Mouse (Mus musculus): Measurements from ENCODE around the gene Usp53. TPM values are rescaled to one million over a fixed set of nuclear protein-coding genes. Genes with fewer than 3 reads are reported as not detected.
"Not testable (repeated sequence)": the region's sequence is repeated elsewhere in the genome, so short reads cannot be mapped to it uniquely, and the experiment has no call there.

Usp53 gene
- polyA plus RNA-seq, 1 experiment from 2014 or later: 16.4 TPM

DNA sequence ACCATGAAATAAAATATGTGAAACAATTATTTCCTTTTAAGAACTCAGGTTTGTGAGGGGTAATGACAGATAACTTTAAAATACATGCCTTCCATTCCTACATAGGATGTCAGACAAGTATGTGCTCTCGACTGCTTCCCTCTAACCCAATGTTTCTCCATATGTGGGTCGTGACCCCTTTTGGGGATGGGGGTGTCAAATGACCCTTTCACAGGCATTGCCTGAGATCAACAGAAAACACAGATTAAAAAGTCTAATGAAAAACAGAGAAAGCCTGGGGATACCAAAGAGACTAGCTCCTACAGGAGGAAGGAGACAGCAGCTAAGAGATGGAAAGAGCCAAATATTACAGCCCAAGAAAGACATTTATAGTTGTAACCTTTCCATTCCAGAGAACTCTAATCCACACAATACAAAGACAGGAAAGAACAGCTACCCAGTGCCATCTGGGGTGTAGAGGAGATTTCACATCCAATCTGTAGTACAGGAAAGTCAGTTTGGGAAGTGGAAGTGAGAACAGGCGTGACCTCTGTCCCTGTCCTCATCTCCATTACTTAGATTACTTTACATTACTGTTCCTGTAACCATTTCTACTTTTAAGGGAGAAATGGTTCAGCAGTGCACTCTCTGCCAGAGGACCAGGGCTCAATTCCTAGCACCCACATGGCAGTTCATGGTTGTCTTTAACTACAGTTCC is 12.0 kb downstream of the Usp53 start:
- no peaks in the 10 kb centered on the region for H3K9me3 ChIP-seq (ENCODE audit: control insufficient read depth, low read length)
- no peaks in the 10 kb centered on the region for H3K27me3 ChIP-seq (ENCODE audit: control insufficient read depth, insufficient read depth, low read length)
- 63% methylated on average over 3 of the region's 3 CpGs for WGBS
- H3K27ac ChIP-seq (ENCODE audit: low read depth, low read length): no peak overlapping the region
- peaks cover 7% of the 10 kb centered on the region for H3K36me3 ChIP-seq (ENCODE audit: control insufficient read depth, insufficient read depth, low read length)
- no peak overlapping the region for H3K9ac ChIP-seq (ENCODE audit: low read depth, low read length)
- H3K4me2 ChIP-seq (replicated peaks; ENCODE audit: low read depth, low read length): no peak overlapping the region
- no peak for ATAC-seq (ENCODE audit: low FRiP score, low TSS enrichment)
- 0 out of 2 replicates have a peak, but pooled peaks cover 5% of the 10 kb centered on the region for H3K4me1 ChIP-seq (ENCODE audit: control insufficient read depth, insufficient read depth, low read length)
- H3K4me3 ChIP-seq (ENCODE audit: low read length): no peak overlapping the region

DNA sequence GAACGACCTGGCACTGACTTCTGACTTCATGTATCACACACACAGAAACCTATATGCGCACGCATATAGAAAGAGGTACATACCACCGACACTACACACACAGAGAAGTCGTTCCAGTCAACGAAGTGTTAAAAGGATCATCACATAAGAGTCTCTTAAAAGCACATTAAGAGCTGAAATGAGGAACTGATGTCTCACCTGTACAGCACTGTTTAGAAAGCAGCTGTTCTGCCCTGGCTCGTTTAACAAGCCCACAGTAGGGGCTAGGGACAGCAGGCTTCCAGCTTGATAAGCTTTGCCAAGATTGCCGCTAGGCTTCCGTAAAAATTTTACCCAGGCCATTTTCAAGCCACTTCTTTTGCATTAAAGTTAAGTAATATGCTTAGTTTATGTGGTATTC is 15.9 kb downstream of the Usp53 start:
- H3K4me1 ChIP-seq (ENCODE audit: control insufficient read depth, insufficient read depth, low read length): 0 out of 2 replicates have a peak, but pooled peaks cover 3% of the 10 kb centered on the region
- no peak overlapping the region for H3K9ac ChIP-seq (ENCODE audit: low read depth, low read length)
- no peak overlapping the region for H3K27ac ChIP-seq (ENCODE audit: low read depth, low read length)
- WGBS: 94% methylated on average over 9 of the region's 9 CpGs
- no peak overlapping the region for H3K4me3 ChIP-seq (ENCODE audit: low read length)
- H3K4me2 ChIP-seq (replicated peaks; ENCODE audit: low read depth, low read length): no peak overlapping the region
- H3K9me3 ChIP-seq (ENCODE audit: control insufficient read depth, low read length): no peaks in the 10 kb centered on the region
- H3K27me3 ChIP-seq (ENCODE audit: control insufficient read depth, insufficient read depth, low read length): no peaks in the 10 kb centered on the region
- peaks cover 10% of the 10 kb centered on the region for H3K36me3 ChIP-seq (ENCODE audit: control insufficient read depth, insufficient read depth, low read length)
- ATAC-seq (ENCODE audit: low FRiP score, low TSS enrichment): no peak

DNA sequence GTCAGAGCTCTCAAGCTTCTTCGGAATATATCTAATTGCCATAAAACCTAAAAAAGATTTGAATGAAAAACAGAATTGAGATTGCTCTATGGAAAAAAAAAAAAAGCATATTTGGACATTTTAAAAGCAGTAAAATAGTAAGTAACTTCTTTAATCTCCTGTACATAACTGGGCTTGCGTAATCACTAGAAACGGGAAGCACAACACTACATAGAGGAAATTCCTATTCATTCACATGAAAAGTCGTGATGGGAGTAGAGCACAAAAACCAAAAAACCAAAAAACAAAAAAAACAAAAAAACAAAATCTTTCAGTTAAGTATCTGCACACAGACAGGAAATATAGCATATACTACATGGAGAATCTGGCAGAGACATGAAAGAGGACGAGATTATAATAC is 20.0 kb downstream of the Usp53 start:
- Histone ChIP-seq H3K4me3 (ENCODE audit: low read length) (no peak overlapping the region), H3K9me3 (ENCODE audit: control insufficient read depth, low read length) (no peaks in the 10 kb centered on the region), H3K36me3 (ENCODE audit: control insufficient read depth, insufficient read depth, low read length) (peaks cover 21% of the 10 kb centered on the region), H3K4me1 (ENCODE audit: control insufficient read depth, insufficient read depth, low read length) (no peaks in the 10 kb centered on the region), H3K4me2 (replicated peaks; ENCODE audit: low read depth, low read length) (no peak overlapping the region), H3K27me3 (ENCODE audit: control insufficient read depth, insufficient read depth, low read length) (no peaks in the 10 kb centered on the region), H3K27ac (ENCODE audit: low read depth, low read length) (no peak overlapping the region), H3K9ac (ENCODE audit: low read depth, low read length) (no peak overlapping the region)
- 90% methylated on average over 5 of the region's 5 CpGs for WGBS
- ATAC-seq (ENCODE audit: low FRiP score, low TSS enrichment): no peak

DNA sequence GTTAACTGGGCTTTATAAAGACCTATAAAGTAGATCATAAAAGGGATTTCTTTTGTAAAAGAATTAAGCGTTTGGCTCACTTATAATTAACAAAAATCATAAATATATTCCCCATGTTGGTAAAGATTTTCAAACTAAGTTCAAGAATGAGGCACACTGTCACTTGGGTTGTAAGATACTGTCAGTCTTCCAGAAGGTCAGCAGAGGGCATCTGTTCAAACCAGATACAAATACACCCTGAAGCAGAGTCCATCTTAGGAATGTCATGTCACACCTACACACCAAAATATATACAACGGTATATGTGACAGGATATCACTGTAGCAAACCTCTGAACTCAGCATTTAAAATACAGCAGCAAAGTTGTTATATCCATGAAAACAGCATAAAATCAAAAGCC is 34.2 kb downstream of the Usp53 start:
- no peaks in the 10 kb centered on the region for H3K27me3 ChIP-seq (ENCODE audit: control insufficient read depth, insufficient read depth, low read length)
- H3K4me2 ChIP-seq (replicated peaks; ENCODE audit: low read depth, low read length): no peak overlapping the region
- H3K36me3 ChIP-seq (ENCODE audit: control insufficient read depth, insufficient read depth, low read length): peaks cover 28% of the 10 kb centered on the region; the same call in 1 of the 2 replicates
- H3K27ac ChIP-seq (ENCODE audit: low read depth, low read length): no peak overlapping the region
- WGBS: 94% methylated on average over 2 of the region's 2 CpGs
- H3K9me3 ChIP-seq (ENCODE audit: control insufficient read depth, low read length): no peaks in the 10 kb centered on the region
- H3K4me1 ChIP-seq (ENCODE audit: control insufficient read depth, insufficient read depth, low read length): no peaks in the 10 kb centered on the region
- no peak overlapping the region for H3K9ac ChIP-seq (ENCODE audit: low read depth, low read length)
- no peak overlapping the region for H3K4me3 ChIP-seq (ENCODE audit: low read length)
- no peak for ATAC-seq (ENCODE audit: low FRiP score, low TSS enrichment)

DNA sequence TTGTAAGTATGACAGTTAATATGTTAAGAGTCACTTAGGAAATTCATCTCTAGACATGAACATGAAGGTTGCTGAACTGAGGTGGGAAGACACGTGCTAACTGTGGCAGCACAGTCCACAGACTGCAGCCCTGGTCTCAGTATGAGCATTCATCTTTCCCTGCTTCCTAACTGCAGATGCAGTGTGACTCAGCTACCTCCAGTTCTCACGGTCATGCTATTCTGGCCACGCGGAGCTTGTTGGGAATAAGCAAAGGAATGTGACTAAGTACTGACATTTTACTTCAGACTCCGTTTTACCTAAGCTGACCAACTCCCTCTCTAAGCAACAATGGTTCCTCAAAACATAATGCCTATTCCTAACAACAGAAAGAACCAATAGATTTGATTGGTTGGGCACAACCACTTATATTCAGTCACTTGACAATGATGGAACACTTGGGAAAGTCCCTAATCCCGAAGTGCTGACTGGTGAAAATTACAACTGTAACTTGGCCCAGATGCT is 40.9 kb downstream of the Usp53 start:
- H3K27me3 ChIP-seq (ENCODE audit: control insufficient read depth, insufficient read depth, low read length): no peaks in the 10 kb centered on the region
- no peak overlapping the region for H3K9ac ChIP-seq (ENCODE audit: low read depth, low read length)
- H3K9me3 ChIP-seq (ENCODE audit: control insufficient read depth, low read length): no peaks in the 10 kb centered on the region
- no peak overlapping the region for H3K4me3 ChIP-seq (ENCODE audit: low read length)
- H3K4me1 ChIP-seq (ENCODE audit: control insufficient read depth, insufficient read depth, low read length): no peaks in the 10 kb centered on the region
- ATAC-seq (ENCODE audit: low FRiP score, low TSS enrichment): no peak
- H3K36me3 ChIP-seq (ENCODE audit: control insufficient read depth, insufficient read depth, low read length): 0 out of 2 replicates have a peak, but pooled peaks cover 5% of the 10 kb centered on the region
- 76% methylated on average over 6 of the region's 6 CpGs for WGBS
- H3K27ac ChIP-seq (ENCODE audit: low read depth, low read length): no peak overlapping the region
- H3K4me2 ChIP-seq (replicated peaks; ENCODE audit: low read depth, low read length): no peak overlapping the region

DNA sequence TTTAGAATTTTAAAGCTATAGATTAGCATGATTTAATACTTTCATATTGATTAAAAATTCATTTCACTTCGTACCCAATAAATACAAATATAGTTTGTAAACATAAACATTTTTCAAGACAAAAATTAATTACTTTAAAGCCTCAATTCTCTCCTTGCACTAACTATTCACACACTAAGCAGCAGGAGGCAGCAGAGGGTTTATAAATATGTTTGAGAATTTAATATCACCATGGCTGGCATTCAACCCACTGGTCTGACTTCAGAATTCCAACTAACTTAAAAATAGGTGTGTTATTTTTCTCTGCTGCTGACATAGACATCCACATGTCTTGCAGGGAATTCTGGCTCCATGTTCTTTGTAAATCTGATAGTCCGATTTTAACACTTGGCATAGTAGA is 45.1 kb downstream of the Usp53 start:
- H3K4me1 ChIP-seq (ENCODE audit: control insufficient read depth, insufficient read depth, low read length): no peaks in the 10 kb centered on the region
- H3K27ac ChIP-seq (ENCODE audit: low read depth, low read length): no peak overlapping the region
- H3K36me3 ChIP-seq (ENCODE audit: control insufficient read depth, insufficient read depth, low read length): peaks cover 6% of the 10 kb centered on the region; the same call in 1 of the 2 replicates
- no peaks in the 10 kb centered on the region for H3K27me3 ChIP-seq (ENCODE audit: control insufficient read depth, insufficient read depth, low read length)
- H3K4me2 ChIP-seq (replicated peaks; ENCODE audit: low read depth, low read length): no peak overlapping the region
- WGBS: 71% methylated on average over 2 of the region's 2 CpGs
- no peak for ATAC-seq (ENCODE audit: low FRiP score, low TSS enrichment)
- H3K9me3 ChIP-seq (ENCODE audit: control insufficient read depth, low read length): no peaks in the 10 kb centered on the region
- no peak overlapping the region for H3K9ac ChIP-seq (ENCODE audit: low read depth, low read length)
- H3K4me3 ChIP-seq (ENCODE audit: low read length): no peak overlapping the region

DNA sequence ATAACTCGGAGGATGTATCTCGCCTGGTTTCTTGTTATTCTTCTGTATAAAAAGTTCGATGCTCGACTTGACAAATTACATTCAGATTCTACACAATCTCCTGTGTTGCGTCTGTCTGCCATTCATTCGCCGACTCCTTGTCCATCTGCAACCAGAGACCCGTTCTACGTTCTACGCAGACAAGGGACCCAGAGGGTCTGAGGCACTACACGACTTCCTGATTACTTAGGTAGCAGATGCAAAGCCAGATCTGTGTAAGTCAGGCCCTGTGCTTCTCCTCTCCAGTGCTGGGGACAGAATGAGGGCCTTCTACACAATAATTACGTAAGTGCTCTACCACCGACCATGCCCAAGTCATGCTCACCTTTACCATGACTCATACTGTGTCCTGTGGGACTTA is 47.1 kb downstream of the Usp53 start:
- not testable (repeated sequence) for ATAC-seq (ENCODE audit: low FRiP score, low TSS enrichment); H3K4me3 ChIP-seq (ENCODE audit: low read length); H3K4me1 ChIP-seq (ENCODE audit: control insufficient read depth, insufficient read depth, low read length); H3K4me2 ChIP-seq (replicated peaks; ENCODE audit: low read depth, low read length); H3K9me3 ChIP-seq (ENCODE audit: control insufficient read depth, low read length); H3K9ac ChIP-seq (ENCODE audit: low read depth, low read length); H3K27me3 ChIP-seq (ENCODE audit: control insufficient read depth, insufficient read depth, low read length); H3K27ac ChIP-seq (ENCODE audit: low read depth, low read length)
- H3K36me3 ChIP-seq (ENCODE audit: control insufficient read depth, insufficient read depth, low read length): peaks cover 10% of the 10 kb centered on the region; the same call in 1 of the 2 replicates
- 85% methylated on average over 13 of the region's 13 CpGs for WGBS

DNA sequence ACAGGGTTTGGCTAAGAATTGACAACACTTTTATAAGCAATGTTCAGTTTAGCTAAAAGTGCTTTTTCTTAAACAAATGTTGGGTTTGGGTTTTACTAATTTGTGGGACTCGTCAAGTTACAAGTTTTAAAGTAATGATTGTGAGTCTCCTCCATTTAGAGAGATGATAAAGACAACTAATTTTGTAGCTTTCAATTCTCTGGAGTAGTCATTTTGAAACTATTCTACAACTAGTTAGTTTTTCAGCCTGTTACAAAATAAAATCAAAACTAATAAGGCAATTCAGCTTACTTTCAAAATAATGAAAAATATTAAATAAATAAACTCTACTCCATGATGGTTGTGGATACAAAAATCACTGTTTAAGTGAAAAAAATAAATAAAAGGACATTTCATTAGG is 51.8 kb downstream of the Usp53 start:
- 97% methylated on average over 1 of the region's 1 CpGs for WGBS
- H3K27ac ChIP-seq (ENCODE audit: low read depth, low read length): no peak overlapping the region
- H3K4me1 ChIP-seq (ENCODE audit: control insufficient read depth, insufficient read depth, low read length): no peaks in the 10 kb centered on the region
- H3K9me3 ChIP-seq (ENCODE audit: control insufficient read depth, low read length): no peaks in the 10 kb centered on the region
- no peak overlapping the region for H3K4me3 ChIP-seq (ENCODE audit: low read length)
- H3K36me3 ChIP-seq (ENCODE audit: control insufficient read depth, insufficient read depth, low read length): peaks cover 10% of the 10 kb centered on the region; the same call in 1 of the 2 replicates
- no peak overlapping the region for H3K9ac ChIP-seq (ENCODE audit: low read depth, low read length)
- H3K4me2 ChIP-seq (replicated peaks; ENCODE audit: low read depth, low read length): no peak overlapping the region
- no peaks in the 10 kb centered on the region for H3K27me3 ChIP-seq (ENCODE audit: control insufficient read depth, insufficient read depth, low read length)
- no peak for ATAC-seq (ENCODE audit: low FRiP score, low TSS enrichment)

DNA sequence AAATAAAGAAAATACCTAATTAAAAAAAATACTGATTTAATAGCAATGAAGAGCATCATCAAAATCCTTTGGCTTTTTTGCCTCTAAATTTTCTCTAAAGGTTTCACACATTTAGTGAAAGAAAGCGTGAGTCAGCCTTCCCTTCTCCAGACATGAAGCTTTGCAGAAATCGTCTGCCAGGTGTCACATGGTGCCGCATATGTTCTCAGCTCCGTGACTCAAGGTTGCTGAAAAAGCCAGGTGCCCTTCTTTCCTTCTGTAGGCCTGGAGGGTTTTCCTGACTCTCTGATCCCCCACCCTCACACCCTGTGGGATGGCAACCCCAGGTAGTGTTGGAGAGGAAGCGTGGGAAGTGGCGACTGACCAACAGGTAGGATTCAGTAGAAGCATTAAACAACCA is 54.6 kb downstream of the Usp53 start:
- no peak for ATAC-seq (ENCODE audit: low FRiP score, low TSS enrichment)
- Histone ChIP-seq H3K4me1 (ENCODE audit: control insufficient read depth, insufficient read depth, low read length) (peaks cover 6% of the 10 kb centered on the region; the same call in 1 of the 2 replicates), H3K4me2 (replicated peaks; ENCODE audit: low read depth, low read length) (no peak overlapping the region), H3K4me3 (ENCODE audit: low read length) (no peak overlapping the region), H3K27me3 (ENCODE audit: control insufficient read depth, insufficient read depth, low read length) (no peaks in the 10 kb centered on the region), H3K9me3 (ENCODE audit: control insufficient read depth, low read length) (no peaks in the 10 kb centered on the region), H3K27ac (ENCODE audit: low read depth, low read length) (no peak overlapping the region), H3K9ac (ENCODE audit: low read depth, low read length) (no peak overlapping the region), H3K36me3 (ENCODE audit: control insufficient read depth, insufficient read depth, low read length) (peaks cover 11% of the 10 kb centered on the region; the same call in 1 of the 2 replicates)
- 94% methylated on average over 6 of the region's 6 CpGs for WGBS

All from kidney, embryonic 14.5 days (tissue).